Comparison of ENCODE assay signal across 8 mouse cellular contexts in genomic region chr8:83876080-83876837, GRCm38 (mm10). TPM values are rescaled to one million over a fixed set of nuclear protein-coding genes. Genes with fewer than 3 reads are reported as not detected.
DNase-seq lines count a peak whose midpoint lies in the region; ATAC-seq and TF ChIP-seq lines count a peak whose summit lies in the region.

No protein-coding gene starts in this region.

- peak; percentile 4; the same call in 1 of the 2 replicates for ATAC-seq in frontal cortex, adult (ENCODE audit: low TSS enrichment)
- ATAC-seq in embryonic facial prominence, embryonic 15.5 days (ENCODE audit: insufficient number of reproducible peaks, low FRiP score, low TSS enrichment, low read depth): no peak
- ATAC-seq in intestine, embryonic 15.5 days: peak; percentile 8

- peak overlapping the region; percentile 72 for H3K9ac ChIP-seq in ES-E14 (ENCODE audit: insufficient read depth, low read depth, low read length, poor library complexity, severe bottlenecking)
- 0 out of 2 replicates have a peak overlapping the region, but pooled peaks have one; percentile 28 for H3K9ac ChIP-seq in embryonic facial prominence, embryonic 15.5 days
- peak overlapping the region; percentile 73 for H3K9ac ChIP-seq in intestine, embryonic 15.5 days

- no peaks in the 10 kb centered on the region for H3K9me3 ChIP-seq in ES-E14 (ENCODE audit: control insufficient read depth, insufficient read depth, low read depth, low read length)
- no peaks in the 10 kb centered on the region; the same call in 1 of the 2 replicates for H3K9me3 ChIP-seq in embryonic facial prominence, embryonic 15.5 days (replicated peaks)
- no peaks in the 10 kb centered on the region for H3K9me3 ChIP-seq in intestine, embryonic 15.5 days

- WGBS in embryonic facial prominence, embryonic 15.5 days: 1% methylated on average over 41 of the region's 41 CpGs
- WGBS in intestine, embryonic 15.5 days: 2% methylated on average over 41 of the region's 41 CpGs

- peak overlapping the region; percentile 90 to 95 for H3K4me3 ChIP-seq in ES-E14 (ENCODE audit: insufficient read depth in 1 of 2, low read depth in 1 of 2, low read length in 2 of 2, poor library complexity in 1 of 2, severe bottlenecking in 1 of 2)
- peak overlapping the region; percentile 74 for H3K4me3 ChIP-seq in embryonic facial prominence, embryonic 15.5 days (replicated peaks)
- peak overlapping the region; percentile 64 for H3K4me3 ChIP-seq in intestine, embryonic 15.5 days (replicated peaks)

- H3K4me1 ChIP-seq in ES-E14 (ENCODE audit: control insufficient read depth in 2 of 2, insufficient read depth in 2 of 2, low read length in 2 of 2, poor library complexity in 1 of 2): peaks cover 0 to 13% of the 10 kb centered on the region in 2 experiments; a peak in 1 of 4 replicates
- peaks cover 24% of the 10 kb centered on the region for H3K4me1 ChIP-seq in embryonic facial prominence, embryonic 15.5 days
- peaks cover 17% of the 10 kb centered on the region for H3K4me1 ChIP-seq in intestine, embryonic 15.5 days (replicated peaks)

- H3K27ac ChIP-seq in ES-E14 (ENCODE audit: insufficient read depth, low read depth, low read length, poor library complexity, severe bottlenecking): peak overlapping the region; percentile 88
- peak overlapping the region; percentile 85; the same call in 1 of the 2 replicates for H3K27ac ChIP-seq in embryonic facial prominence, embryonic 15.5 days (replicated peaks)
- H3K27ac ChIP-seq in intestine, embryonic 15.5 days: peak overlapping the region; percentile 70

- H3K4me2 ChIP-seq in embryonic facial prominence, embryonic 15.5 days (replicated peaks): peak overlapping the region; percentile 93
- peak overlapping the region; percentile 95 for H3K4me2 ChIP-seq in intestine, embryonic 15.5 days (replicated peaks)

- in situ Hi-C loops in ES-E14 (cut with MboI; ENCODE audit: low sequenced_read_pairs in 2 of 2, unreplicated experiment in 2 of 2): no loop called here

- no peaks in the 10 kb centered on the region for H3K36me3 ChIP-seq in ES-E14 (ENCODE audit: control insufficient read depth, insufficient read depth, low read length, poor library complexity, severe bottlenecking)
- no peaks in the 10 kb centered on the region for H3K36me3 ChIP-seq in embryonic facial prominence, embryonic 15.5 days
- no peaks in the 10 kb centered on the region for H3K36me3 ChIP-seq in intestine, embryonic 15.5 days

- DNase-seq in frontal cortex, postnatal 10 days (ENCODE audit: low spot score in 2 of 2): no peak
- DNase-seq in ES-E14 (ENCODE audit: low read depth, low spot score): peak; percentile 28
- DNase-seq in neural tube, embryonic 10.5 days (ENCODE audit: extremely low spot score, low spot score): peak; percentile 55
- no peak for DNase-seq in spleen, adult 18-20 months
- DNase-seq in left cerebral cortex, adult 8-10 months (ENCODE audit: low spot score in 2 of 2): no peak

- H3K27me3 ChIP-seq in embryonic facial prominence, embryonic 15.5 days: peaks cover 6% of the 10 kb centered on the region; the same call in 1 of the 2 replicates
- peaks cover 13% of the 10 kb centered on the region for H3K27me3 ChIP-seq in intestine, embryonic 15.5 days (replicated peaks)

TF ChIP-seq in ES-E14, 5 proteins besides CTCF, POLR2A, EP300 and RAD21:
- TF ChIP-seq ZC3H11A (IDR thresholded peaks at IDR 0.05; ENCODE audit: borderline replicate concordance, low read depth, low read length) (no peak), HCFC1 (IDR thresholded peaks at IDR 0.05; ENCODE audit: borderline replicate concordance, insufficient read depth, low read length) (no peak), CHD2 (IDR thresholded peaks at IDR 0.05; ENCODE audit: low read depth, low read length) (no peak), MAFK (IDR thresholded peaks at IDR 0.05; ENCODE audit: insufficient read depth, low read depth, low read length) (no peak), ZNF384 (IDR thresholded peaks at IDR 0.05; ENCODE audit: low read depth, low read length) (no peak)

RNA-seq across cellular contexts. Expression of gene Adgrl1, which starts 23.6 kb away (rescaled TPM):
- 119 and 213 TPM in 2 replicates for total RNA-seq in ES-E14 (2012; rRNA removed)
- 22.8 and 23.2 TPM in 2 replicates for polyA plus RNA-seq in embryonic facial prominence, embryonic 15.5 days (2015; fragmentation: Nextera tagmentation; extraction: Ambion mirVana)
- 11.0 and 13.4 TPM in 2 replicates for polyA plus RNA-seq in intestine, embryonic 15.5 days (2015; fragmentation: Nextera tagmentation; extraction: Ambion mirVana)
- total RNA-seq in left cerebral cortex, adult 8-10 months (2022): 100 to 1,000 TPM; 330 to 370 (median 359) TPM

Comparison
In these comparisons a context has a peak if more than half of its experiments do, and no peak if none do; other contexts are left out.
1. DNase-seq: peak in ES-E14 (single experiment) and neural tube, embryonic 10.5 days (single experiment); none in frontal cortex, postnatal 10 days (0 of 2), spleen, adult 18-20 months (0 of 2) and left cerebral cortex, adult 8-10 months (0 of 2).
2. Peak in every context shown above with its lines, with median percentiles within 50 percentile points of each other: H3K27ac ChIP-seq, H3K4me3 ChIP-seq and H3K9ac ChIP-seq.